Mouse (Mus musculus) CH12.LX (cell line): ENCODE results near the gene Gm13271. TPM values are rescaled to one million over a fixed set of nuclear protein-coding genes. Genes with fewer than 3 reads are reported as not detected.

Experiments used
- DNase-seq: peaks from one replicate; pipeline ENCODE4 v3.0.0-alpha.2; 2013; ENCODE audit errors: extremely low read depth
- H3K27ac ChIP-seq: 2 replicates; pipeline ENCODE4 v1.5.1; 2012; ENCODE audit warnings: low read depth, mild to moderate bottlenecking, control low read depth, moderate library complexity; ENCODE audit not compliant: insufficient read depth
- H3K27me3 ChIP-seq: replicated peaks from 2 replicates; pipeline ENCODE3; 2012; ENCODE audit warnings: inconsistent platforms
- H3K36me3 ChIP-seq, 2 experiments: replicated peaks in 1 of 2; 2 replicates each; pipeline versions ENCODE3 to v1.6.1; 2012; ENCODE audit warnings: inconsistent platforms in 1 of 2, low read length in 1 of 2, mild to moderate bottlenecking in 1 of 2, mixed read lengths in 1 of 2, moderate library complexity in 1 of 2; ENCODE audit not compliant: control insufficient read depth in 1 of 2, insufficient read depth in 1 of 2
- H3K4me1 ChIP-seq, 2 experiments: 2 replicates each; pipeline ENCODE4 v1.6.1; 2012; ENCODE audit warnings: inconsistent platforms in 1 of 2, moderate library complexity in 1 of 2; ENCODE audit not compliant: insufficient read depth in 2 of 2, control insufficient read depth in 1 of 2
- H3K4me2 ChIP-seq: 2 replicates; pipeline ENCODE4 v1.6.1; 2012; ENCODE audit warnings: low read depth, mild to moderate bottlenecking, control low read depth; ENCODE audit not compliant: poor library complexity, insufficient read depth, severe bottlenecking
- H3K4me3 ChIP-seq, 3 experiments: fragments of 150-350 bp in 1 of 3; sonication (generic) in 1 of 3; replicated peaks in 1 of 3; 2 replicates each; pipeline versions ENCODE3 to v1.5.1; 2011 to 2012; ENCODE audit warnings: low read depth in 2 of 3, low read length in 2 of 3, mild to moderate bottlenecking in 2 of 3, moderate library complexity in 2 of 3, control low read depth in 1 of 3, improper control_type of control experiment in 1 of 3, inconsistent platforms in 1 of 3, mixed read lengths in 1 of 3; ENCODE audit not compliant: poor library complexity in 1 of 3
- H3K79me2 ChIP-seq: replicated peaks from 2 replicates; pipeline ENCODE4 v1.6.1; 2012; ENCODE audit warnings: mild to moderate bottlenecking, moderate library complexity; ENCODE audit not compliant: control insufficient read depth, poor library complexity, insufficient read depth, severe bottlenecking; ENCODE audit errors: extremely low read depth
- H3K9ac ChIP-seq: 2 replicates; pipeline ENCODE4 v1.6.1; 2012; ENCODE audit warnings: low read depth, mild to moderate bottlenecking, control low read depth, moderate library complexity; ENCODE audit not compliant: insufficient read depth
- H3K9me3 ChIP-seq: replicated peaks from 2 replicates; pipeline ENCODE3; 2012; ENCODE audit warnings: low read length, inconsistent platforms, mixed read lengths
- CHD1 ChIP-seq: IDR thresholded peaks from 2 replicates; pipeline ENCODE4 v1.6.1; 2012; ENCODE audit warnings: low read depth, low read length, improper control_type of control experiment, inconsistent platforms
- CHD2 ChIP-seq: IDR thresholded peaks from 2 replicates; pipeline ENCODE4 v1.6.1; 2011; ENCODE audit warnings: low read length, improper control_type of control experiment
- CTCF ChIP-seq, 2 experiments: IDR thresholded peaks in 1 of 2; conservative IDR thresholded peaks in 1 of 2; 2 replicates each; pipeline ENCODE4 v1.5.1; 2011 to 2012; ENCODE audit warnings: low read depth in 2 of 2, low read length in 2 of 2, improper control_type of control experiment in 1 of 2, inconsistent platforms in 1 of 2, mild to moderate bottlenecking in 1 of 2, moderate library complexity in 1 of 2
- E2F4 ChIP-seq: IDR thresholded peaks from 2 replicates; pipeline ENCODE4 v1.6.1; 2011; ENCODE audit warnings: low read depth, low read length, improper control_type of control experiment; ENCODE audit not compliant: insufficient replicate concordance
- ETS1 ChIP-seq: conservative IDR thresholded peaks from 2 replicates; pipeline ENCODE4 v1.6.1; 2012; ENCODE audit warnings: low read depth, mild to moderate bottlenecking, inconsistent platforms, low read length, improper control_type of control experiment, moderate library complexity
- GABPA ChIP-seq: IDR thresholded peaks from 2 replicates; pipeline ENCODE4 v1.6.1; 2012; ENCODE audit warnings: low read depth, low read length, improper control_type of control experiment, inconsistent platforms; ENCODE audit not compliant: insufficient replicate concordance
- HCFC1 ChIP-seq: IDR thresholded peaks from 2 replicates; pipeline ENCODE4 v1.6.1; 2012; ENCODE audit warnings: low read depth, mild to moderate bottlenecking, inconsistent platforms, low read length, improper control_type of control experiment
- IRF4 ChIP-seq: IDR thresholded peaks from 2 replicates; pipeline ENCODE4 v1.6.1; 2014; ENCODE audit warnings: low read depth, mild to moderate bottlenecking, inconsistent platforms, low read length, improper control_type of control experiment
- JUN ChIP-seq: IDR thresholded peaks from 2 replicates; pipeline ENCODE4 v1.6.1; 2011; ENCODE audit warnings: low read depth, mild to moderate bottlenecking, low read length, improper control_type of control experiment, moderate library complexity; ENCODE audit not compliant: insufficient read depth
- KAT2A ChIP-seq: IDR thresholded peaks from 2 replicates; pipeline ENCODE4 v1.6.1; 2012; ENCODE audit warnings: low read length, improper control_type of control experiment, inconsistent platforms; ENCODE audit not compliant: insufficient replicate concordance
- MAFK ChIP-seq: IDR thresholded peaks from 2 replicates; pipeline ENCODE4 v1.6.1; 2011; ENCODE audit warnings: low read length, improper control_type of control experiment; ENCODE audit not compliant: insufficient replicate concordance
- MAX ChIP-seq: IDR thresholded peaks from 2 replicates; pipeline ENCODE4 v1.6.1; 2011; ENCODE audit warnings: low read length, improper control_type of control experiment
- MAZ ChIP-seq: IDR thresholded peaks from 2 replicates; pipeline ENCODE4 v1.6.1; 2012; ENCODE audit warnings: low read depth, mild to moderate bottlenecking, inconsistent platforms, low read length, improper control_type of control experiment, moderate library complexity
- MEF2A ChIP-seq: IDR thresholded peaks from 2 replicates; pipeline ENCODE4 v1.6.1; 2014; ENCODE audit warnings: low read depth, mild to moderate bottlenecking, inconsistent platforms, low read length, improper control_type of control experiment, borderline replicate concordance
- MYC ChIP-seq: IDR thresholded peaks from 2 replicates; pipeline ENCODE4 v1.6.1; 2011; ENCODE audit warnings: low read depth, mild to moderate bottlenecking, improper control_type of control experiment, low read length
- NELFE ChIP-seq: IDR thresholded peaks from 2 replicates; pipeline ENCODE4 v1.6.1; 2011; ENCODE audit warnings: low read depth, low read length, improper control_type of control experiment
- NRF1 ChIP-seq: IDR thresholded peaks from 2 replicates; pipeline ENCODE4 v1.6.1; 2014; ENCODE audit warnings: low read depth, mild to moderate bottlenecking, inconsistent platforms, low read length, improper control_type of control experiment, moderate library complexity
- PAX5 ChIP-seq: IDR thresholded peaks from 2 replicates; pipeline ENCODE4 v1.6.1; 2012; ENCODE audit warnings: low read length, inconsistent platforms, mixed read lengths
- POLR2A ChIP-seq: IDR thresholded peaks from 2 replicates; pipeline ENCODE4 v1.6.1; 2011; ENCODE audit warnings: low read depth, mild to moderate bottlenecking, improper control_type of control experiment, low read length
- POLR2AphosphoS2 ChIP-seq: IDR thresholded peaks from 2 replicates; pipeline ENCODE4 v1.6.1; 2011; ENCODE audit warnings: low read depth, low read length, improper control_type of control experiment
- RAD21 ChIP-seq: IDR thresholded peaks from 2 replicates; pipeline ENCODE4 v1.6.1; 2011; ENCODE audit warnings: low read depth, mild to moderate bottlenecking, low read length, improper control_type of control experiment, moderate library complexity
- RCOR1 ChIP-seq: conservative IDR thresholded peaks from 2 replicates; pipeline ENCODE4 v1.6.1; 2012; ENCODE audit warnings: low read depth, mild to moderate bottlenecking, inconsistent platforms, low read length, improper control_type of control experiment
- SIN3A ChIP-seq: IDR thresholded peaks from 2 replicates; pipeline ENCODE4 v1.6.1; 2012; ENCODE audit warnings: low read length, improper control_type of control experiment, inconsistent platforms
- SMC3 ChIP-seq: IDR thresholded peaks from 2 replicates; pipeline ENCODE4 v1.6.1; 2011; ENCODE audit warnings: low read depth, low read length, improper control_type of control experiment
- TBP ChIP-seq: conservative IDR thresholded peaks from 2 replicates; pipeline ENCODE4 v1.6.1; 2011; ENCODE audit warnings: low read depth, low read length, improper control_type of control experiment
- TCF12 ChIP-seq: IDR thresholded peaks from 2 replicates; pipeline ENCODE4 v1.6.1; 2014; ENCODE audit warnings: low read depth, mild to moderate bottlenecking, inconsistent platforms, low read length, improper control_type of control experiment
- ZC3H11A ChIP-seq: IDR thresholded peaks from 2 replicates; pipeline ENCODE4 v1.6.1; 2012; ENCODE audit warnings: low read depth, mild to moderate bottlenecking, inconsistent platforms, low read length, improper control_type of control experiment
- ZKSCAN1 ChIP-seq: IDR thresholded peaks from 2 replicates; pipeline ENCODE4 v1.6.1; 2012; ENCODE audit warnings: low read depth, inconsistent platforms, low read length, improper control_type of control experiment, borderline replicate concordance
- ZMIZ1 ChIP-seq: IDR thresholded peaks from 2 replicates; pipeline ENCODE4 v1.6.1; 2012; ENCODE audit warnings: low read depth, mild to moderate bottlenecking, inconsistent platforms, low read length, improper control_type of control experiment
- ZNF384 ChIP-seq: IDR thresholded peaks from 2 replicates; pipeline ENCODE4 v1.6.1; 2012; ENCODE audit warnings: low read depth, low read length, improper control_type of control experiment, inconsistent platforms
- dilution Hi-C: fragments of 300-500 bp; cut with MboI; formaldehyde crosslinking; loops from 2 replicates; pipeline ENCODE4 v1.14.3; 2020; ENCODE audit warnings: low sequenced_read_pairs; ENCODE audit not compliant: extremely low pct_unique_long_range_greater_than_20kb, extremely low pct_ligation_motif_present
- in situ Hi-C: fragments of 300-500 bp; cut with MboI; formaldehyde crosslinking; loops from 3 replicates; pipeline ENCODE4 v1.14.3; 2019; ENCODE audit warnings: low sequenced_read_pairs, low pct_ligation_motif_present, low pct_unique_long_range_greater_than_20kb, mixed read lengths
- polyA plus RNA-seq: library from polyadenylated mRNA; unstranded; fragments of >175 nt; gene quantifications from 2 replicates; pipeline ENCODE4 v1.2.1, GENCODE M21; 2012; ENCODE audit warnings: low read depth; ENCODE audit not compliant: insufficient read length
- total RNA-seq, 2 experiments: library from RNA; depleted of rRNA; stranded (reverse); fragments of 300-350 nt in 1 of 2; fragments of >200 nt in 1 of 2; gene quantifications; 2 replicates each; pipeline ENCODE4 v1.2.3; 2012 to 2014

Gene Gm13271
- total and polyA plus RNA-seq, 3 experiments: not detected

- Histone ChIP-seq H3K4me3 (no peak overlapping the region), H3K27ac (no peak overlapping the region), H3K27me3 (peaks cover 63% of the 10 kb centered on the region), H3K9me3 (no peaks in the 10 kb centered on the region), H3K4me1 (peaks cover 5 to 7% of the 10 kb centered on the region in 2 experiments), H3K36me3 (no peaks in the 10 kb centered on the region), H3K4me2 (no peak overlapping the region), H3K79me2 (no peaks in the 10 kb centered on the region), H3K9ac (no peak overlapping the region)
- no peak for DNase-seq
- in situ Hi-C loops (no loop called here), dilution Hi-C loops (no loop called here)
- TF ChIP-seq MYC (no peak), MEF2A (no peak), PAX5 (no peak), GABPA (no peak), ZC3H11A (no peak), CHD1 (no peak), NELFE (no peak), RAD21 (no peak), JUN (no peak), TCF12 (no peak), NRF1 (no peak), POLR2A (no peak), MAX (no peak), KAT2A (no peak), ZNF384 (no peak), TBP (no peak)
Measured at GRCm38 (mm10) chr4:88741426-88741825, 13.2 kb upstream of the Gm13271 start.

- in situ Hi-C loops: no loop called here
- H3K4me3 ChIP-seq: no peak overlapping the region
- DNase-seq: no peak
- H3K36me3 ChIP-seq: no peaks in the 10 kb centered on the region
- H3K79me2 ChIP-seq: no peaks in the 10 kb centered on the region
- dilution Hi-C loops: no loop called here
- H3K9ac ChIP-seq: peak overlapping the region; percentile 39; the same call in 1 of the 2 replicates
- H3K9me3 ChIP-seq: no peaks in the 10 kb centered on the region
- peaks cover 7% of the 10 kb centered on the region in 2 experiments for H3K4me1 ChIP-seq
- H3K4me2 ChIP-seq: peak overlapping the region; percentile 86; the same call in 1 of the 2 replicates
- H3K27me3 ChIP-seq: peaks cover 58% of the 10 kb centered on the region
- no peak overlapping the region for H3K27ac ChIP-seq
- TF ChIP-seq ZKSCAN1 (no peak), NRF1 (no peak), GABPA (no peak), MYC (no peak), ZMIZ1 (no peak), TCF12 (0 out of 2 replicates have a peak, but pooled peaks have one; percentile 4), CTCF (conservative IDR thresholded peaks at IDR 0.05 in 1 of 2, IDR thresholded peaks at IDR 0.05 in 1 of 2; ENCODE audit: low read depth in 2 of 2, low read length in 2 of 2) (peak in 1 of 2 experiments; percentile 72; a peak in 2 of 4 replicates), MAX (no peak), MAZ (0 out of 2 replicates have a peak, but pooled peaks have one; percentile 23), RCOR1 (no peak), ZNF384 (peak; percentile 87), CHD2 (0 out of 2 replicates have a peak, but pooled peaks have one; percentile 17), HCFC1 (no peak), MEF2A (no peak), TBP (no peak), E2F4 (no peak), MAFK (no peak), JUN (no peak), POLR2AphosphoS2 (no peak), SMC3 (peak; percentile 57), SIN3A (no peak; the same call in 1 of the 2 replicates), KAT2A (no peak), RAD21 (peak; percentile 40), ETS1 (0 out of 2 replicates have a peak, but pooled peaks have one; percentile 28), IRF4 (peak; percentile 52)
Measured at GRCm38 (mm10) chr4:88742771-88743371, 11.8 kb upstream of the Gm13271 start.
